Mouse (Mus musculus) stomach, embryonic 14.5 days (tissue): ENCODE measurements around the gene Tns2. TPM values are rescaled to one million over a fixed set of nuclear protein-coding genes. Genes with fewer than 3 reads are reported as not detected.

Experiments used
- ATAC-seq: fragments of 200-750 bp; cut with Nextera tagmentation; 2 replicates; pipeline ENCODE4 v1.8.0; 2017; ENCODE audit warnings: low read depth, moderate TSS enrichment; ENCODE audit not compliant: insufficient number of reproducible peaks, insufficient read depth, low FRiP score
- H3K27ac ChIP-seq: fragments of 300-500 bp; sonication (generic); 2 replicates; pipeline ENCODE4 v1.5.1; 2014; ENCODE audit warnings: mild to moderate bottlenecking, low read length, moderate library complexity, mixed read lengths
- H3K27me3 ChIP-seq: fragments of 300-500 bp; sonication (generic); 2 replicates; pipeline ENCODE4 v1.6.1; 2014; ENCODE audit warnings: low read length, control low read depth, mixed read lengths; ENCODE audit not compliant: control insufficient read depth, insufficient read depth
- H3K36me3 ChIP-seq: fragments of 300-500 bp; sonication (generic); 2 replicates; pipeline ENCODE4 v1.6.1; 2014; ENCODE audit warnings: mild to moderate bottlenecking, control low read depth, low read length, moderate library complexity, mixed read lengths; ENCODE audit not compliant: control insufficient read depth, insufficient read depth
- H3K4me1 ChIP-seq: fragments of 300-500 bp; sonication (generic); 2 replicates; pipeline ENCODE4 v1.6.1; 2014; ENCODE audit warnings: low read length, control low read depth, mixed read lengths; ENCODE audit not compliant: control insufficient read depth, insufficient read depth
- H3K4me2 ChIP-seq: fragments of 300-500 bp; sonication (generic); replicated peaks from 2 replicates; pipeline ENCODE4 v1.6.1; 2014; ENCODE audit warnings: low read depth, low read length, control low read depth
- H3K4me3 ChIP-seq: fragments of 300-500 bp; sonication (generic); 2 replicates; pipeline ENCODE4 v1.5.1; 2014; ENCODE audit warnings: low read depth, low read length, control low read depth
- H3K9ac ChIP-seq: fragments of 300-500 bp; sonication (generic); replicated peaks from 2 replicates; pipeline ENCODE4 v1.6.1; 2014; ENCODE audit warnings: low read depth, mild to moderate bottlenecking, control low read depth, low read length, moderate library complexity, mixed read lengths
- H3K9me3 ChIP-seq: fragments of 300-500 bp; sonication (generic); 2 replicates; pipeline ENCODE4 v1.6.1; 2016; ENCODE audit warnings: low read depth, low read length, control low read depth; ENCODE audit not compliant: control insufficient read depth
- WGBS: fragments of 180-500 bp; shearing (Covaris S2); extraction: QIAGEN DNeasy Blood & Tissue Kit; methylation state at CpG from one replicate; pipeline ENCODE4 v1.1.7; 2014; 5-methylcytosine and 5-hydroxymethylcytosine counted together
- polyA plus RNA-seq: library from polyadenylated mRNA; unstranded; fragments of >200 nt; fragmentation: Nextera tagmentation; extraction: Ambion mirVana; gene quantifications from 2 replicates; pipeline ENCODE4 v1.2.1, GENCODE M21; 2014

The Tns2 gene
- polyA plus RNA-seq, 1 experiment from 2014 or later = 48.5 TPM

GRCm38 (mm10) chr15:102111495-102111829 is 11.2 kb downstream of the Tns2 start:
- Histone ChIP-seq H3K4me1 (peaks cover 14% of the 10 kb centered on the region), H3K36me3 (peaks cover 84% of the 10 kb centered on the region), H3K27me3 (no peaks in the 10 kb centered on the region), H3K4me3 (no peak overlapping the region), H3K4me2 (no peak overlapping the region), H3K27ac (no peak overlapping the region), H3K9ac (no peak overlapping the region), H3K9me3 (no peaks in the 10 kb centered on the region)
- no peak for ATAC-seq
- WGBS = 85% methylated on average over 11 of the region's 11 CpGs

GRCm38 (mm10) chr15:102112181-102112580 is 12.0 kb downstream of the Tns2 start:
- H3K4me1 ChIP-seq = peaks cover 14% of the 10 kb centered on the region; the same call in 1 of the 2 replicates
- no peak for ATAC-seq
- H3K27me3 ChIP-seq = no peaks in the 10 kb centered on the region
- H3K36me3 ChIP-seq = peaks cover 90% of the 10 kb centered on the region
- no peak overlapping the region for H3K4me3 ChIP-seq
- no peak overlapping the region for H3K4me2 ChIP-seq
- no peak overlapping the region for H3K9ac ChIP-seq
- 94% methylated on average over 6 of the region's 6 CpGs for WGBS
- H3K9me3 ChIP-seq = no peaks in the 10 kb centered on the region
- H3K27ac ChIP-seq = no peak overlapping the region

GRCm38 (mm10) chr15:102112827-102113226 is 12.6 kb downstream of the Tns2 start:
- Histone ChIP-seq H3K9ac (no peak overlapping the region), H3K27ac (no peak overlapping the region), H3K9me3 (no peaks in the 10 kb centered on the region), H3K36me3 (peaks cover 90% of the 10 kb centered on the region), H3K4me1 (peaks cover 10% of the 10 kb centered on the region; the same call in 1 of the 2 replicates), H3K4me2 (no peak overlapping the region), H3K4me3 (no peak overlapping the region), H3K27me3 (no peaks in the 10 kb centered on the region)
- WGBS = 79% methylated on average over 8 of the region's 8 CpGs
- ATAC-seq = no peak

- no peaks in the 10 kb centered on the region for H3K9me3 ChIP-seq
- 81% methylated on average over 4 of the region's 4 CpGs for WGBS
- no peak for ATAC-seq
- H3K27me3 ChIP-seq = no peaks in the 10 kb centered on the region
- no peak overlapping the region for H3K4me3 ChIP-seq
- H3K36me3 ChIP-seq = peaks cover 90% of the 10 kb centered on the region
- H3K4me2 ChIP-seq = no peak overlapping the region
- H3K27ac ChIP-seq = no peak overlapping the region
- no peak overlapping the region for H3K9ac ChIP-seq
- peaks cover 6% of the 10 kb centered on the region; the same call in 1 of the 2 replicates for H3K4me1 ChIP-seq
Measured at GRCm38 (mm10) chr15:102113674-102114073, 13.5 kb downstream of the Tns2 start.

- Histone ChIP-seq H3K9me3 (no peaks in the 10 kb centered on the region), H3K9ac (no peak overlapping the region), H3K4me3 (no peak overlapping the region), H3K4me2 (no peak overlapping the region), H3K27ac (no peak overlapping the region), H3K4me1 (peaks cover 5% of the 10 kb centered on the region; the same call in 1 of the 2 replicates), H3K27me3 (no peaks in the 10 kb centered on the region), H3K36me3 (peaks cover 85% of the 10 kb centered on the region)
- WGBS = 84% methylated on average over 7 of the region's 7 CpGs
- no peak for ATAC-seq
Measured at GRCm38 (mm10) chr15:102114651-102115260, 14.5 kb downstream of the Tns2 start.

- Histone ChIP-seq H3K36me3 (peaks cover 78% of the 10 kb centered on the region), H3K4me2 (no peak overlapping the region), H3K27ac (no peak overlapping the region), H3K9ac (no peak overlapping the region), H3K9me3 (no peaks in the 10 kb centered on the region), H3K27me3 (no peaks in the 10 kb centered on the region), H3K4me3 (no peak overlapping the region), H3K4me1 (peaks cover 5% of the 10 kb centered on the region; the same call in 1 of the 2 replicates)
- WGBS = 74% methylated on average over 9 of the region's 9 CpGs
- no peak for ATAC-seq
Measured at GRCm38 (mm10) chr15:102115731-102116231, 15.6 kb downstream of the Tns2 start.

- Histone ChIP-seq H3K27me3 (no peaks in the 10 kb centered on the region), H3K4me2 (no peak overlapping the region), H3K36me3 (peaks cover 67% of the 10 kb centered on the region), H3K4me1 (peaks cover 5% of the 10 kb centered on the region; the same call in 1 of the 2 replicates), H3K9ac (no peak overlapping the region), H3K9me3 (no peaks in the 10 kb centered on the region), H3K27ac (peak overlapping the region; percentile 7; the same call in 1 of the 2 replicates), H3K4me3 (no peak overlapping the region)
- 0 out of 2 replicates have a peak, but pooled peaks have one; percentile 51 for ATAC-seq
- 64% methylated on average over 11 of the region's 11 CpGs for WGBS
Measured at GRCm38 (mm10) chr15:102116753-102117415, 16.7 kb downstream of the Tns2 start.

- Histone ChIP-seq H3K27me3 (no peaks in the 10 kb centered on the region), H3K4me3 (no peak overlapping the region), H3K4me1 (peaks cover 5% of the 10 kb centered on the region; the same call in 1 of the 2 replicates), H3K9me3 (no peaks in the 10 kb centered on the region), H3K27ac (no peak overlapping the region), H3K4me2 (no peak overlapping the region), H3K36me3 (peaks cover 62% of the 10 kb centered on the region), H3K9ac (no peak overlapping the region)
- 80% methylated on average over 19 of the region's 19 CpGs for WGBS
- ATAC-seq = no peak
Measured at GRCm38 (mm10) chr15:102117461-102118443, 17.5 kb downstream of the Tns2 start.
